Mouse (Mus musculus) stomach, postnatal 0 days (tissue): ENCODE measurements around the gene Baat. TPM values are rescaled to one million over a fixed set of nuclear protein-coding genes. Genes with fewer than 3 reads are reported as not detected.
"Not testable (repeated sequence)": the region's sequence is repeated elsewhere in the genome, so short reads cannot be mapped to it uniquely, and the experiment has no call there.

Experiments
- ATAC-seq: fragments of 200-750 bp; cut with Nextera tagmentation; 2 replicates; pipeline ENCODE4 v1.8.0; 2017; ENCODE audit not compliant: low FRiP score, low TSS enrichment
- DNase-seq: peaks from one replicate; pipeline ENCODE4 v3.0.0-alpha.2; 2016; ENCODE audit warnings: low spot score
- H3K27ac ChIP-seq: fragments of 300-500 bp; sonication (generic); replicated peaks from 2 replicates; pipeline ENCODE4 v1.5.1; 2014; ENCODE audit warnings: mild to moderate bottlenecking, control low read depth
- H3K27me3 ChIP-seq: fragments of 300-500 bp; sonication (generic); 2 replicates; pipeline ENCODE4 v1.6.1; 2014; ENCODE audit warnings: low read length; ENCODE audit not compliant: control insufficient read depth, insufficient read depth
- H3K36me3 ChIP-seq: fragments of 300-500 bp; sonication (generic); 2 replicates; pipeline ENCODE4 v1.6.1; 2014; ENCODE audit warnings: low read length, mixed read lengths; ENCODE audit not compliant: control insufficient read depth, insufficient read depth
- H3K4me1 ChIP-seq: fragments of 300-500 bp; sonication (generic); replicated peaks from 2 replicates; pipeline ENCODE4 v1.6.1; 2014; ENCODE audit warnings: antibody characterized with exemption; ENCODE audit not compliant: control insufficient read depth, insufficient read depth
- H3K4me2 ChIP-seq: fragments of 300-500 bp; sonication (generic); replicated peaks from 2 replicates; pipeline ENCODE4 v1.6.1; 2014; ENCODE audit warnings: low read depth, mild to moderate bottlenecking, control low read depth, moderate library complexity
- H3K4me3 ChIP-seq: fragments of 300-500 bp; sonication (generic); 2 replicates; pipeline ENCODE4 v1.5.1; 2014; ENCODE audit warnings: low read depth, low read length, control low read depth
- H3K9ac ChIP-seq: fragments of 300-500 bp; sonication (generic); 2 replicates; pipeline ENCODE4 v1.6.1; 2014; ENCODE audit warnings: mild to moderate bottlenecking, low read length, control low read depth, mixed read lengths
- H3K9me3 ChIP-seq: fragments of 300-500 bp; sonication (generic); 2 replicates; pipeline ENCODE4 v1.6.1; 2016; ENCODE audit warnings: low read length; ENCODE audit not compliant: control insufficient read depth
- CTCF ChIP-seq: IDR thresholded peaks from 2 replicates; pipeline ENCODE4 v1.5.1; 2016; ENCODE audit warnings: antibody characterized with exemption, low read depth, mild to moderate bottlenecking, moderate library complexity
- EP300 ChIP-seq: optimal IDR thresholded peaks from 2 replicates; pipeline ENCODE3; 2016; ENCODE audit warnings: antibody characterized with exemption
- WGBS: fragments of 180-500 bp; shearing (Covaris S2); extraction: QIAGEN DNeasy Blood & Tissue Kit; methylation state at CpG from one replicate; pipeline ENCODE4 v1.1.7; 2014; 5-methylcytosine and 5-hydroxymethylcytosine counted together
- polyA plus RNA-seq: library from polyadenylated mRNA; unstranded; fragments of >200 nt; fragmentation: Nextera tagmentation; extraction: Ambion mirVana; gene quantifications from 2 replicates; pipeline ENCODE4 v1.2.1, GENCODE M21; 2015

Gene Baat
- polyA plus RNA-seq, 1 experiment from 2014 or later = not detected

- no peak for TF ChIP-seq CTCF
- TF ChIP-seq EP300 = no peak
- no peaks in the 10 kb centered on the region for H3K9me3 ChIP-seq
- no peak overlapping the region for H3K4me3 ChIP-seq
- DNase-seq (no peak), ATAC-seq (peak; percentile 38; the same call in 1 of the 2 replicates)
- no peaks in the 10 kb centered on the region for H3K27me3 ChIP-seq
- no peak overlapping the region for H3K4me2 ChIP-seq
- H3K27ac ChIP-seq = no peak overlapping the region
- H3K9ac ChIP-seq = no peak overlapping the region
- 62% methylated on average over 2 of the region's 2 CpGs for WGBS
- H3K36me3 ChIP-seq = peaks cover 7% of the 10 kb centered on the region; the same call in 1 of the 2 replicates
- H3K4me1 ChIP-seq = no peaks in the 10 kb centered on the region
These were observed 2.8 kb upstream of the Baat start for GRCm38 (mm10) chr4:49509183-49509582.

GRCm38 (mm10) chr4:49503563-49503962 lies 2.8 kb downstream of the Baat start:
- DNase-seq (no peak), ATAC-seq (no peak)
- H3K4me2 ChIP-seq = no peak overlapping the region
- no peaks in the 10 kb centered on the region for H3K27me3 ChIP-seq
- no peaks in the 10 kb centered on the region for H3K4me1 ChIP-seq
- WGBS = 73% methylated on average over 1 of the region's 1 CpGs
- H3K36me3 ChIP-seq = no peaks in the 10 kb centered on the region
- H3K9ac ChIP-seq = no peak overlapping the region
- no peak overlapping the region for H3K4me3 ChIP-seq
- TF ChIP-seq CTCF = no peak
- TF ChIP-seq EP300 = no peak
- no peak overlapping the region for H3K27ac ChIP-seq
- no peaks in the 10 kb centered on the region for H3K9me3 ChIP-seq

GRCm38 (mm10) chr4:49485934-49486650 lies 20.3 kb downstream of the Baat start:
- 73% methylated on average over 3 of the region's 3 CpGs for WGBS
- H3K27ac ChIP-seq, H3K4me3 ChIP-seq, DNase-seq, H3K4me1 ChIP-seq, H3K9ac ChIP-seq, H3K9me3 ChIP-seq, ATAC-seq, H3K4me2 ChIP-seq, H3K27me3 ChIP-seq, H3K36me3 ChIP-seq: not testable (repeated sequence)

- no peak overlapping the region for H3K4me2 ChIP-seq
- no peak overlapping the region for H3K27ac ChIP-seq
- no peak for DNase-seq
- no peak for TF ChIP-seq CTCF
- no peaks in the 10 kb centered on the region for H3K27me3 ChIP-seq
- H3K4me1 ChIP-seq = no peaks in the 10 kb centered on the region
- peak; percentile 73; the same call in 1 of the 2 replicates for ATAC-seq
- H3K36me3 ChIP-seq = no peaks in the 10 kb centered on the region
- H3K4me3 ChIP-seq = no peak overlapping the region
- no peak overlapping the region for H3K9ac ChIP-seq
- no peaks in the 10 kb centered on the region for H3K9me3 ChIP-seq
These were observed 20.9 kb downstream of the Baat start for GRCm38 (mm10) chr4:49485442-49485841.

GRCm38 (mm10) chr4:49480896-49481295 lies 25.5 kb downstream of the Baat start:
- 0 out of 2 replicates have a peak overlapping the region, but pooled peaks have one; percentile 27 for H3K4me3 ChIP-seq
- peak; percentile 77 for DNase-seq

GRCm38 (mm10) chr4:49480104-49480760 lies 26.1 kb downstream of the Baat start:
- WGBS = 11% methylated on average over 21 of the region's 21 CpGs
- ATAC-seq = peak; percentile 65
- H3K9me3 ChIP-seq = no peaks in the 10 kb centered on the region
- no peaks in the 10 kb centered on the region for H3K27me3 ChIP-seq
- no peaks in the 10 kb centered on the region for H3K4me1 ChIP-seq
- peak overlapping the region; percentile 27 for H3K4me3 ChIP-seq
- TF ChIP-seq CTCF = no peak
- no peak for TF ChIP-seq EP300
- peak overlapping the region; percentile 69 for H3K27ac ChIP-seq
- H3K36me3 ChIP-seq = no peaks in the 10 kb centered on the region
- peak; percentile 64 for DNase-seq
- 0 out of 2 replicates have a peak overlapping the region, but pooled peaks have one; percentile 9 for H3K9ac ChIP-seq
- H3K4me2 ChIP-seq = peak overlapping the region; percentile 45

More at GRCm38 (mm10) chr4:49480896-49481295, 25.5 kb downstream of the Baat start:
- no peaks in the 10 kb centered on the region for H3K36me3 ChIP-seq
- H3K9me3 ChIP-seq = no peaks in the 10 kb centered on the region
- ATAC-seq = peak; percentile 88
- no peaks in the 10 kb centered on the region for H3K4me1 ChIP-seq
- peak overlapping the region; percentile 69 for H3K27ac ChIP-seq
- H3K27me3 ChIP-seq = no peaks in the 10 kb centered on the region
- TF ChIP-seq CTCF (no peak), EP300 (no peak)
- H3K4me2 ChIP-seq = peak overlapping the region; percentile 45
- WGBS = 35% methylated on average over 3 of the region's 3 CpGs
- no peak overlapping the region for H3K9ac ChIP-seq

- not testable (repeated sequence) for H3K4me3 ChIP-seq, H3K9ac ChIP-seq, H3K36me3 ChIP-seq, H3K4me1 ChIP-seq, H3K27me3 ChIP-seq, ATAC-seq, DNase-seq, H3K27ac ChIP-seq, H3K9me3 ChIP-seq, H3K4me2 ChIP-seq
- 27% methylated on average over 2 of the region's 2 CpGs for WGBS
These were observed 27.3 kb downstream of the Baat start for GRCm38 (mm10) chr4:49479035-49479434.
